Mouse (Mus musculus) kidney, adult 2 months (tissue): ENCODE measurements at regions not wholly inside any gene's neighbourhood (a gene's known extent, or its start where the extent isn't known, plus 50 kb on each side); places are given as distances from the start of the nearest gene placed in this dataset.

Experiments
- DNase-seq: peaks from one replicate; pipeline ENCODE4 v3.0.0; 2021
- H3K27ac ChIP-seq: fragments of 200-500 bp; 2 replicates; pipeline ENCODE4 v1.5.1; 2012; ENCODE audit warnings: low read depth, low read length, control low read depth, inconsistent platforms; ENCODE audit not compliant: insufficient read depth
- H3K27me3 ChIP-seq: fragments of 200-500 bp; replicated peaks from 2 replicates; pipeline ENCODE4 v1.6.1; 2012; ENCODE audit warnings: mild to moderate bottlenecking, moderate library complexity, low read length, inconsistent platforms; ENCODE audit not compliant: control insufficient read depth, insufficient read depth
- H3K36me3 ChIP-seq: fragments of 200-500 bp; 2 replicates; pipeline ENCODE4 v1.6.1; 2012; ENCODE audit warnings: mild to moderate bottlenecking, moderate library complexity, low read length, inconsistent platforms; ENCODE audit not compliant: control insufficient read depth, insufficient read depth
- H3K4me1 ChIP-seq: fragments of 200-500 bp; 2 replicates; pipeline ENCODE4 v1.6.1; 2011; ENCODE audit warnings: low read length; ENCODE audit not compliant: control insufficient read depth, insufficient read depth
- H3K4me3 ChIP-seq: fragments of 200-500 bp; 2 replicates; pipeline ENCODE4 v1.5.1; 2011; ENCODE audit warnings: mild to moderate bottlenecking, low read depth, low read length, control low read depth; ENCODE audit not compliant: insufficient read depth
- CTCF ChIP-seq: fragments of 200-500 bp; conservative IDR thresholded peaks from 2 replicates; pipeline ENCODE4 v1.5.1; 2011; ENCODE audit warnings: low read depth, mild to moderate bottlenecking, control low read depth, low read length, moderate library complexity, mixed read lengths; ENCODE audit not compliant: insufficient read depth, insufficient read length
- POLR2A ChIP-seq: fragments of 200-500 bp; IDR thresholded peaks from one replicate; pipeline ENCODE4 v1.6.1; 2011; ENCODE audit warnings: low read depth, low read length, control low read depth
- WGBS: fragments of 180-500 bp; shearing (Covaris S2); methylation state at CpG from one replicate; pipeline ENCODE4 v1.1.7; 2018; 5-methylcytosine and 5-hydroxymethylcytosine counted together

GRCm38 (mm10) chr14:92016991-92017390, 1873.5 kb downstream of the Pcdh9 start:
- H3K4me3 ChIP-seq, result no peak overlapping the region
- H3K27me3 ChIP-seq, result no peaks in the 10 kb centered on the region
- no peaks in the 10 kb centered on the region for H3K4me1 ChIP-seq
- H3K27ac ChIP-seq, result no peak overlapping the region
- H3K36me3 ChIP-seq, result no peaks in the 10 kb centered on the region
- DNase-seq, result peak; percentile 78
- no peak for TF ChIP-seq CTCF
- TF ChIP-seq POLR2A, result no peak

GRCm38 (mm10) chr14:91991290-91991689, 1899.2 kb downstream of the Pcdh9 start:
- DNase-seq, result peak; percentile 65
- H3K27me3 ChIP-seq, result no peaks in the 10 kb centered on the region
- no peaks in the 10 kb centered on the region for H3K36me3 ChIP-seq
- no peak overlapping the region for H3K27ac ChIP-seq
- no peak for TF ChIP-seq POLR2A
- no peak for TF ChIP-seq CTCF
- 35% methylated on average over 2 of the region's 2 CpGs for whole genome bisulfite sequencing
- H3K4me1 ChIP-seq, result no peaks in the 10 kb centered on the region
- no peak overlapping the region for H3K4me3 ChIP-seq
